Mouse (Mus musculus) heart, embryonic 10.5 days (tissue): ENCODE data around the gene Gm5426. TPM values are rescaled to one million over a fixed set of nuclear protein-coding genes. Genes with fewer than 3 reads are reported as not detected.

Experiments
- DNase-seq: peaks from one replicate; pipeline ENCODE4 v3.0.0-alpha.2; 2017; ENCODE audit warnings: low spot score
- H3K27ac ChIP-seq: fragments of 300-500 bp; sonication (generic); 2 replicates; pipeline ENCODE4 v1.5.1; 2016; ENCODE audit warnings: mild to moderate bottlenecking
- H3K27me3 ChIP-seq: fragments of 300-500 bp; sonication (generic); 2 replicates; pipeline ENCODE4 v1.6.1; 2016; ENCODE audit warnings: mild to moderate bottlenecking; ENCODE audit not compliant: poor library complexity, insufficient read depth, severe bottlenecking
- H3K36me3 ChIP-seq: fragments of 300-500 bp; sonication (generic); 2 replicates; pipeline ENCODE4 v1.6.1; 2016; ENCODE audit warnings: mild to moderate bottlenecking, moderate library complexity
- H3K4me1 ChIP-seq: fragments of 300-500 bp; sonication (generic); 2 replicates; pipeline ENCODE4 v1.6.1; 2016; ENCODE audit warnings: mild to moderate bottlenecking
- H3K4me3 ChIP-seq: fragments of 300-500 bp; sonication (generic); 2 replicates; pipeline ENCODE4 v1.5.1; 2016; ENCODE audit warnings: mild to moderate bottlenecking, moderate library complexity
- H3K9me3 ChIP-seq: fragments of 300-500 bp; sonication (generic); 2 replicates; pipeline ENCODE4 v1.6.1; 2016; ENCODE audit warnings: mild to moderate bottlenecking, moderate library complexity
- WGBS: fragments of 180-500 bp; shearing (Covaris S2); methylation state at CpG from one replicate; pipeline ENCODE4 v1.1.7; 2016; 5-methylcytosine and 5-hydroxymethylcytosine counted together
- microRNA-seq: library from miRNA; unstranded; fragments of <30 nt; microRNA quantifications from one replicate; pipeline ENCODE4, GENCODE M21; 2017
- polyA plus RNA-seq: library from polyadenylated mRNA; unstranded; fragments of >200 nt; fragmentation: Nextera tagmentation; extraction: Ambion mirVana; gene quantifications from 2 replicates; pipeline ENCODE4 v1.2.1, GENCODE M21; 2016

The Gm5426 gene
- polyA plus RNA-seq, 1 experiment from 2014 or later, result not detected

DNA sequence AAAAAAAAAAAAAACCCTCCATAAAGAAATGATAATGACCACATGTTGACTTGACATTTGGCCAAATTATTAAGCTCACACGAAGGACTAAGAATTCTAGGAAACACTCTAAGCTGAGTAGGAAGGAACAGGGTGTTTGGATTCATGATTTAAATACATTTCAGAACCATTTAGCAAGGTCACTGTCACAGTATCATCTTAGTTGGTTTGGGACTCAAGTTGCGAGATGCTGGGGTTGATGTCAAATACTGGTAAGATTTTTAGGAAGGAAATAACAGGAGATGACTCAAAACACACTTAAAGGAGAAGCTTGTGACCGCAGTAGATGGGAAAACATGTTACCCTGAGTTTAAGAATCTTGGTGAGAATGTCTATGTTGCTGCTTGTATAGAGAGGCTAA is 49.2 kb downstream of the Gm5426 start:
- no peaks in the 10 kb centered on the region for H3K36me3 ChIP-seq
- no peak for DNase-seq
- H3K4me1 ChIP-seq, result peaks cover 6% of the 10 kb centered on the region; the same call in 1 of the 2 replicates
- WGBS, result 82% methylated on average over 3 of the region's 3 CpGs
- no peak overlapping the region for H3K4me3 ChIP-seq
- no peaks in the 10 kb centered on the region for H3K9me3 ChIP-seq
- H3K27me3 ChIP-seq, result no peaks in the 10 kb centered on the region
- no peak overlapping the region for H3K27ac ChIP-seq

Small RNAs within 50 kb of the gene (microRNA-seq; reads per million reads assigned to microRNA genes)
- not detected for gene Gm22913

Other genes with a start within 250 kb of the Gm5426 start
- 13.2 and 16.8 TPM in 2 replicates for gene Eea1, start 196.0 kb upstream of the Gm5426 start, polyA plus RNA-seq